Mouse (Mus musculus): ENCODE measurements around the gene Entpd6. TPM values are rescaled to one million over a fixed set of nuclear protein-coding genes. Genes with fewer than 3 reads are reported as not detected.

Entpd6 gene
- total RNA-seq, 2 experiments from 2014 or later, result 43.7 to 49.4 TPM

DNA sequence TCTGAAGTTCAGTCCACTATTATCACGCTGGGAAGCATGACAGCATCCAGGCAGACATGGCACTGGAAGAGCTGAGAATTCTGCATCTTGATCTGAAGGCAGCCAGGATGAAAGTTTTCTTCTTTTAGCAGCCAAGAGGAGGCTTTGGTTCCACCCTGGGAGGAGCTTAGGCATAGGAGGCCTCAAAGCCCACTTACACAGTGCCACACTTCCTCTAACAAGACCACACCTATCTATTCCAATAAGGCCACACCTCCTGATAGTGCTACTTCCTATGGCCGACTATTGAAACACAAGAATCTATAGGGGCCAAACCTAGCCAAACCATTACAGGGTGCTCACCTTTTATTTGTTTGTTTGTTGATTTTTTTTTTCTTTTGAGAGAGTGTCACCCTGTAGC, 34.0 kb downstream of the Entpd6 start:
- intact Hi-C loops (cut with DNase I), result no loop called here
- no peak for DNase-seq (ENCODE audit: low spot score in 2 of 2)

DNA sequence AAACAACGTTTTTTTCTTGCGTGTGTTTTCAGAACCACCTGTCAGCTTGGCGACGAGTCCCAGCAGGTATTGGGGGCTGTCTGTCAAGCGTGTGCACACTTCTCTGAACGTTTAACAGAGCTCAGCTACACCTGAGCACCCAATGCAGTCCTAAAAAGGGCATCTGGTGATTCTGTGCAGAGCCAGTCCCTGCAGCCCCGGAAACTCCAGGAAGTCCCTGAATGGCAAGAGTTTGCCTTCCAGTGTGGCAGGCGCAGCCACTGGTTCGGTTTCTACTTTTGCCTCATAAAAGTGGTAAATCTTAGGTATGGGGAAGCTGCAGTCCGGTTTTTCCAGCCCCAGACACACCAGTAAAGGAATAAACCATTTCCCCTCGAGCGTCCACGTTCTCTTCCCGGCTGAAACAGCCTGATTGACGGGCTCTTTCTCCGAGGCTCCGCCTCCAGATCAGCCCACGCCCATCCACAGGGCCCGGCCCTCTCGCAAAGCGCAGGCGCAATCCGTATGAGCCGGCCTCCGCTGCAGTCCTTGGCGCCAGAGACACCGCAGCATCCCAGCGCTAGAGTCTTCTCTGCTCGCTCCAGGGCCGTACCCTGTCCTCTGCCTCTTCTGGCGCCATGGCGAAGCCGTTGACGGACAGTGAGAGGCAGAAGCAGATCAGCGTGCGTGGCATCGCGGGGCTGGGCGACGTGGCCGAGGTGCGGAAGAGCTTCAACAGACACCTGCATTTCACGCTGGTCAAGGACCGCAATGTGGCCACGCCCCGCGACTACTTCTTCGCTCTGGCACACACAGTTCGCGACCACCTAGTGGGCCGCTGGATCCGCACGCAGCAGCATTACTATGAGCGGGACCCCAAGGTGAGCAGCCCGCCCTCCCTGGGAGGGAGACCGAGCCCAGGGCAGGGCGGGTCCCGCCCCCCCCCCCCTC, 37.7 kb downstream of the Entpd6 start, which contains the start of gene Pygb:
Gene Pygb (plus strand): TSS at position 485 of the 930 bp plus-strand sequence.
- intact Hi-C loops (cut with DNase I), result no loop called here
- DNase-seq (ENCODE audit: low spot score in 2 of 2), result peak; percentile 87 to 88

DNA sequence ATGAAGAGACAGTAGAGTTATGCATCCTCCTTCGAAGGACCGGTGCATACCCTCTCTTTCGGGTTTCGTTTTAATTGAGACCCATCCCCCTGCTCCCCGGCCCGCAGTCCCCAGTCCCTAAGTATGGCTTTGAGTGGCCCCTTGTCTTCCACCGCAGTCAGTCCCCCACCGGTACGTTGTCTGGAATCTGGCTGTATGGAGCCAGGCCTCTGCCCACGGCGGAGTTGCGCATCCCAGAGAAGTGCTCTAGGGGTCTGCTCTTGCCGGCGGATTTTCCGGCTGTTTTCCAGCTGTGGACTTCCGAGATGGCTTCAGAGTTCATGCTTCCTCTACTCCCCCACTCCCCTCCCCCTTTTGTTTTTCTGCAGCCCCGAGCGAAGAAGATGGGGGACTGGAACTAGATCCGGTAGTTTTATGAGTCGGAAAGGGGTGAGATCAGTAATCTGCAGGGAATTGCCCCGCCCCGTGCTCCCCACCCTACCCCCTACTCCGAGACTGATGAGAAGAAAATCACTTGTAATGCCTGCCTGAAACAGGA, 38.5 kb downstream of the Entpd6 start:
- intact Hi-C loops (cut with DNase I), result no loop called here
- DNase-seq (ENCODE audit: low spot score in 2 of 2), result no peak

DNA sequence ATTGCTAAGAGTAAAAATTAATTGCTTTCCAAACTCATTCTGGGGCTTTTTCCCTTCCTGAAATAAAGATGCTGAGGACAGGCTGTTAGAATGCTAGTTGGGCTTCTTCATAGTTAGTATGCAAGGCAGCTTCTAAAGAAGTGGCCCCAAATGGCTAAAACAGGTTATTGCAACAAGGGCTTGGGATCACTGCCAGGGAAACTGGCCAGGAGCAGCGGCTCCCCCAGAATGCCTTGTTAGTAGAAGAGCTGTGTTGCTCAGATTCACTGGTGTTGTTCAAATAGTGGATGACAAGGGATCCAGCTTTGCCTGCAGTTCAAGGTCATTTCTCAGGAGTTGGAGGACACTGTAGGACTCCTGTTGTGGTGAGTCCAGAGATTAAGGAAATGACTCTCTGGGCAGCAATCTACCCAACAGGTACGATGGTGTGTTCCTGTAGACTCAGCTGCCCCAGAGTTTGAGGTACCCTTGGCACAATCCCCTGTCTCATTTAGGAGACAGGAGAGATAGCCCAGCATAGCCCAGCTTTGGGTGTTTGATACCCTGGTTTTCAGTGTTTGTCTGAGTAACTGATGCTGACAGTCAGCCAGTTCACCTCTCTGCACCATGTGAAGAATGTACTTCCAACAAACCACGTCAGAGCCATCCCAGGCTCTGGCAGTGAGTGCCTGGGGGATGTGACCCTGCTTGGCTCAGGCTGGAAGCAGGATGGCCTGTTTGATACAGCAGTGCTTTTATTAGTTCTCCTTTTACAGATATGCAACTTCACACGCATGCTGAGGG, 40.1 kb downstream of the Entpd6 start:
- DNase-seq (ENCODE audit: low spot score in 2 of 2), result peak; percentile 62 to 64
- intact Hi-C loops (cut with DNase I), result no loop called here

DNA sequence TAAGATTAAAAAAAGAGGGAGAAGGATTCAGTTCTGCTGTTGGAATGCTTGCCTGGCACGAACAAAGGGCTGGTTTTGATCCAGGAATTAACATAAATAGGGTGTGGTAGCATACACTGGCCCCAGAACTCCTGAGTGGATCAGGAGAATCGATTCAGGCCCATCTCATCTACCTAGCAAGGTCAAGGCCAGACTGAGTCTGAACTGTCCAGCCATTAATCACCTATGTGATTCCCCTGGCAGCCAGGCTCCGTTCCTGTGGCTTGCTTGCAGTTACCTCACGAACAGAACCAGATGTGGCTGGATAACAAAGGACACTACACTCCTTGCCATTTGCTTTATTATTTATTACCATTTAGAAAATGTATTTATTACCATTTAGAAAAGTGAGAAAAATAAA, 44.5 kb downstream of the Entpd6 start:
- intact Hi-C loops (cut with DNase I), result no loop called here
- no peak for DNase-seq (ENCODE audit: low spot score in 2 of 2)

DNA sequence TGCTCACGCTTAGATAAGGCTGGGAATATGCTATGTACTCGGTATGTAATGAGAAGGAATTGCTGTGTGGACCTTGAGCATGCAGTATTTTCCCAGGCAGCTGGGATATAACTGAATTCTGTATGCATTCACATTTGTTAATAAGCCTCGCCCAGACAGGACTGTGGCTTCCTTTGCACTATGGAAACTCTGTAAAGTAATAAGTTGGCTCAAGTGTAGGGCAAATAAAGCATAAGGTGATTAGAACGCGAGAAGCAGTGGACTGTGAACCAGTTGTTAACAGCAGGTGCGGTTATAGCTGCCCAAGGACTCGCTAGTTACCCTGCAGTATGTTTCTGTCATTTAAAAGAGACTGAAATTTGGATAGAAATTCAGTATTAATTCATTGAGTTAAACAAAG, 49.2 kb downstream of the Entpd6 start:
- intact Hi-C loops (cut with DNase I), result no loop called here
- no peak for DNase-seq (ENCODE audit: low spot score in 2 of 2)

DNA sequence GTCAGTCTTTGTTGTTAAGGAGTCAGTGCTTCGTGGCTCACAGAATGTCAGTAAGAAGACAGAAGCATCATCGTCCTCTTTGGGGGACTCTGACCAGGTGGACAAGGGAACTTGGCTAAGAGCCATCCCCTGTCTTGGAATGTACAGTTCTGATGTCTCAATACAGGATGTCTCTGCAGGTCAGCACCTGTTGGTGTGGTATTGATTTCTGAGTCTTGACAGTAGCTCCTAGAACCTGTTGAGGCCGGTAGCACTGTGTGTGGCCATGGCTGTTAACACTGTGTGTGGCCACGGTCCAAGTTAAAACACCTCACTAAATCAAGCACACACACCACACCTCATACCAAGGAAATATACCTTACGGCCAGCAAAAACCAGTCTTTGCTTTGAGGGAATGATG, 51.8 kb downstream of the Entpd6 start:
- intact Hi-C loops (cut with DNase I), result no loop called here
- DNase-seq (ENCODE audit: low spot score in 2 of 2), result no peak

DNA sequence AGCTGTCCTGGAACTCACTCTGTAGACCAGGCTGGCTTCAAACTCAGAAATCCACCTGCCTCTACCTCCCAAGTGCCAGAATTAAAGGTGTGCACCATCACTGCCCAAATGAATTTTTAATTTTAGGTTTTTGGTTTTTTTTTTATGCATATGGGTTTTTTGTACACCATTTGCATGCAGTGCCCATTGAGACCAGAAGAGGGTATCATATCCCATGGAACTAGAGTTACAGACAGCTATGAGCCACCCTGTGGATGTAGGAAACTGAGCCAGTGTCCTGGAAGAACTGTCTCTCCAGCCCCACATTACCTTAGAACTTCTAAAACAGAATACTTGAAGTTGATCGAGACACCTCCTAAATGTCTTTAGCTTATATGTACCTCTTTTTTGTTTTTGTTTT, 54.2 kb downstream of the Entpd6 start:
- intact Hi-C loops (cut with DNase I), result no loop called here
- no peak for DNase-seq (ENCODE audit: low spot score in 2 of 2)

DNA sequence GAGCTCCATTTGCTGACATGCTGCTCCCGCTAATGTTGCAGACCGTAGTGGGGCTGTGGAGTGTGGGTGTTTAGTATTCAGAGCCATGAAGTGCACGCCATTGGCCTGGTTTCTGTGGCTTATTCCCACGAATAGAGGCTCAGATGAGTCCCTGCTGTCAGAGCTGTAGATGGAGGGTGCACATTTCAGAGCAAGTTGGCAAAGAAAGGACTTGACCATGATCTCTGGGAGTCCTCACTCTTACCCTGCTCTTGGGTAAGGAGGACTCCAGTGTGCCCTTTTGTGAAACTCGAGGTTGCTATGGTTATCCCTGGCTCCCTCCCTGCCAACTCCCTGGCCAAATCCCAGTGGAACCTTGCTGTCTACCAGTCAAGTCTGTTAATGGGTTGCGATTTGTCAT, 59.5 kb downstream of the Entpd6 start:
- intact Hi-C loops (cut with DNase I), result loop anchor here (5.0 kb wide), 1 partner anchor 194 kb away; no protein-coding TSS in a partner anchor
- DNase-seq (ENCODE audit: low spot score in 2 of 2), result no peak

DNA sequence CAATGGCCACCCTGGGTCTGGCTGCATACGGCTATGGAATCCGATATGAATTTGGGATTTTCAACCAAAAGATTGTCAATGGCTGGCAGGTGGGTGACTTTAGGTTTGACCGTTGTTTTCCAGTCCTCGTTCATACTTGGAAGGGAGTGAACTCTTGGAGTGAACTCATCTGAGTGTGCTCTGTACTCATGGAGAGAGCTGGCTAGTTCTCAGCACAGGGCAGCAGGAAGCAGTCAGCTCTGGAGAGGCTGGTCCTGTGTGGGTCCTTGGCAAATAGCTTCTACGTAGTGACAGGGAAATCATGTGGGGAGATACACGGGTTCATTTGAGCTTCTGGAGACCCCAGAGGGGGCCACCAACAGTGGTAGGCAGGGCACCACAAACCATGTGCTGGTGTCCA, 60.0 kb downstream of the Entpd6 start:
- intact Hi-C loops (cut with DNase I), result loop anchor here (5.0 kb wide), 1 partner anchor 193 kb away; no protein-coding TSS in a partner anchor
- DNase-seq (ENCODE audit: low spot score in 2 of 2), result no peak

DNA sequence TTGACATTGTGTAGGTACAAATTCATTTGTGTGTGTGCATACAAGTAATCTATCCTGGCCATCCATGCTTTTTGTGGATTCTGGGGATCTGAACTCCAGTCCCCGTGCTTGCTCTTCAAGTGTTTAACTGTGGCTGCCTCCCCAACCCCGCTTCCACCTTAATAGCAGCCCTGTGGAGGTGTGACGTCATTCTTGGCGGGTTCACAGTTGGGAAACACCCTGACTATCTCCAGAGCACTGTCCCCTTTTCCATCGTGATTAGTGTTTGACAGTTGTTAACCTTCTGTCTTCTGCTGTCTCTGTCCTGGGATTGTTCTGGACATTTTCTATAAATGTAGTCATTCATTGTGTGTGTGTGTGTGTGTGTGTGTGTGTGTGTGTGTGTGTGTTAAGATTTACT, 61.8 kb downstream of the Entpd6 start:
- intact Hi-C loops (cut with DNase I), result no loop called here
- no peak for DNase-seq (ENCODE audit: low spot score in 2 of 2)

DNA sequence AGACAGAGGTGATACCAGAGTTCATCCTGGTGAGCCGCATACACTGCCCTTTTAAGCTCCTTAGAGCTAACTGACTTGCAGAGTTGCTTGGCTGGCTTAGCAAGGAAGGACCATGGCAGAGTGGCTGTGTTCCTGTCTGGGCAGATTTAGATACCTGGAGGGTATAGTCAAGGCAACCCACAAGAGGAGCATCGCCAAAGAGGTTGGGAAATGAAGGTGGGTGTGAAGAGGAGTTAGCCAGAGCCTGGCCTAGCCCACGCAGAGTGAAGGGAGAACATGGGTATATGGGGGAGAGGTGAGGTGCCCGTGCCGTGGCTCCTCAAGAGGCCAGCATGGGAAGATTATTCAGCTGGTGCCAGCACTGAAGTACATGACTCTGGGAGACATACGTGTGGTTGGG, 64.0 kb downstream of the Entpd6 start:
- intact Hi-C loops (cut with DNase I), result no loop called here
- DNase-seq (ENCODE audit: low spot score in 2 of 2), result no peak

DNA sequence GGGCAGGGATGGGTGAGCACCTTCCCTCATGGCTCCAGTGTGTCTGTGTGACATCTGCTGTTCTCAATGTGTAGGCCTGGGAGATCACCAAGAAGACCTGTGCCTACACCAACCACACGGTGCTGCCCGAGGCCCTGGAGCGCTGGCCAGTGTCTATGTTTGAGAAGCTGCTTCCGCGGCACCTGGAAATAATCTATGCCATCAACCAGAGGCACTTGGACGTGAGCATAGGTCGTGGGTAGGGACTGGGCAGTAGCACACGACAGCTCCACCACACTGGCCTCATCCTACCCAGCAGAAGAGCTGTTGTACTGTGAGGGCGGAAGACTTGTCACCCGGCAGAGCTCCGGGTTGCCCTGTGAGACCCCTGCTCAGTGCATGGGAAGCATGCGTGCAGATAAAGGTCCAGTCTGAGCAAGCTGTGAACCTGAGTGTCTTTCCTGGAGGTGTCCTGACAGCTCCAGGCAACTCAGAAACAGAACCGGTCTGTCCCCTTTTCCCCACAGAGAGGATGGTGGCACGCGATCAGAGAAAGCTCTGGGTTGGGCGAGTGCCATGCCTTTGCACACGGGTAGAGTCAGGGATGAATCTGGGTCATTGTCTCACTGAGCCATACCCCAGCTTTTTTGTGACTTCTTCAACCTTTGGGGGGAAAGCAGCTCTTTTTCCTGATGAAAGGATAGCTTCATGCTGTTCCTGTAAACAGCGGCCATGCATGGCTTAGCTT, 68.0 kb downstream of the Entpd6 start:
- intact Hi-C loops (cut with DNase I), result no loop called here
- DNase-seq (ENCODE audit: low spot score in 2 of 2), result no peak

DNA sequence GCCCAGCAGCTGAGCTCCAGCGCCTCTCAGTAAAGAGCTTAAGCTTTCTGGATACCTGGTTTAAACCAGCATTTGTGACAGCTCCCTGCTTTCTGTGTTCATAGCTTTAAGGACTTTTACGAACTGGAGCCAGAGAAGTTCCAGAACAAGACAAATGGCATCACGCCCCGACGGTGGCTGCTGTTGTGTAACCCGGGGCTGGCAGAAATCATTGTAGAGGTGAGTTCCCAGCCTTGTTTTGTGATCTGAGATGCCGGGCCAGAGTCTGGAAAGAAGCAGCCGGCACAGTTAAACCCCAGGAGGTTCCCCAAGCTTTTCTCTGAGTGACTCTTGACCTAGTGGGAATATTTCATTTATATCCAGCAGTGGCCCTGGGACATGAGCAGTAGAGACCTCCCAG, 69.9 kb downstream of the Entpd6 start:
- intact Hi-C loops (cut with DNase I), result no loop called here
- no peak for DNase-seq (ENCODE audit: low spot score in 2 of 2)

DNA sequence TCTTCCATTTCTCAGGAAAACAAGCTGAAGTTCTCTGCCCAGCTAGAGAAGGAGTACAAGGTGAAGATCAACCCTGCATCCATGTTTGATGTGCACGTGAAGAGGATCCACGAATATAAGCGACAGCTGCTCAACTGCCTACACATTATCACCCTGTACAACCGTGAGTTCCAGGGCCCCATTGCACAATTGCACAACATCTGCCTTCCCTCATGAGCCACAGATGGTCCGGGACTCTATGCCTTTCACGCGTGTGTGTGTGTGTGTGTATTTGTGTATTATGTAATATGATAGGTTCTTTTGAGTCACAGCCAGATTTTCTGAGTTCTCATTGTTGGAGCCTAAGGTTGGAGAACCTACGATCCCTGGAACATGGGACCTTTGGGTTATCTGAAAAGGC, 71.9 kb downstream of the Entpd6 start:
- intact Hi-C loops (cut with DNase I), result no loop called here
- no peak for DNase-seq (ENCODE audit: low spot score in 2 of 2)

Other genes with a start within 250 kb of the Entpd6 start
- not detected for gene Cst7, start 178.6 kb upstream of the Entpd6 start, total RNA-seq (2021)
- 10 to 100 TPM; 46.2 to 62.4 TPM for gene Apmap, start 140.5 kb upstream of the Entpd6 start, total RNA-seq (2021)
- 10 to 100 TPM; 18.1 to 18.5 TPM for gene Acss1, start 80.5 kb upstream of the Entpd6 start, total RNA-seq (2021)
- gene Vsx1, start 59.7 kb upstream of the Entpd6 start, total RNA-seq (2021), result under 1 TPM in 1 of 2 experiments, not detected in 1; 0.09 TPM
- 100 to 1,000 TPM; 116 to 126 TPM for gene Pygb, start 37.7 kb downstream of the Entpd6 start, total RNA-seq (2021)
- gene Abhd12, start 155.7 kb downstream of the Entpd6 start, total RNA-seq (2021), result 100 to 1,000 TPM; 296 to 337 TPM
- gene Gins1, start 156.4 kb downstream of the Entpd6 start, total RNA-seq (2021), result 1 to 10 TPM; 1.3 to 2.2 TPM

Data from left cerebral cortex, postnatal 36 days (tissue).